Mouse (Mus musculus): ENCODE data around the gene Arih2.
A peak's percentile ranks its signal among the peaks of the same experiment; 100 is the strongest.
"Not testable (repeated sequence)": the region's sequence is repeated elsewhere in the genome, so short reads cannot be mapped to it uniquely, and the experiment has no call there.

The Arih2 gene

DNA sequence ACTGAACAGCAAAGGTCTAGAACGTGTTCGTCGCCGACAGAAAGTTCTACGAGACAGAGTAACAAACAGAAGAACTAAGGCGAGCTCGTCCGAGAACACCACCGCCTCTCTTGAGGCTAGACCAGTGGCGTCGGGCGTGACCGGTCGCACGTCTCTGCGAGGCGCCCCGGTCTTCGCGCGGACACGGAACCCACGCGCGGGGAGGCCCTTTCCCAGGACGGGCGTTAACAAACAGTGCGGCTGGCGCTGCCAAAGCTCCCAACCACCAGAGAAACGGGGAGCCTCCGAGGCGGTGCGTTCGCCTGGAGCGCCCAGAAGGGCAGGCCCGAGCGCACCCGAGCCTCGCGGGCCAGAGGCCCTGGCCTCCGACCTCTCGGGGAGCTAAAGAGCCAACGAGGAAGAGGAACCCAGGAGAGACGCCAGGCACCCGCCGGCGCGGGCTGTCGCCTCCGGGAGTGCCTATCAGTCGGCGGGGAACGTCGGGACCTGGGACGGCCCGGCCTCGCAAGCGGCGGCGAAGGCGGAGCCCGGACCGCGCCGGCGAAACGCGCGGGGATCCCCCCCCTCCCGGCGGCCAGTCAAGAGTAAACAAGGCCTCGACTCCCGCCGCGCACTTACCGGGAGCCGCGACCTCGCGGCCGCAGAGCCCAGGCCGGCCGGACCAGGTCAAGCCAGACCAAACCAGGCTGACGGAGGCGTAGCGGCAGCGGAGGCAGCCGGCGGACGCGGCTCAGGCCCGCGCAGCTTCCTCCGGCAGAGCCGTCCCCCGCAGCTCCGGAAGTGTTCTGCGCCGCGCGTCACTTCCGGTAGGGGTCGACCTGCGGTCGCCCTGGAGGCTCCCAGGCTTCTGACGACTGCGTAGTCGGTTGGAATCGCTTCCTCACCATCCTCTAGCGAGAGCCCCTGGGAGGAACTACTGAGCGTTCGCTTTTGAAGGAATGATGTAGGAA is at the start of gene Arih2:
Arih2 (minus strand) TSS at position 776 of the 950 bp plus-strand sequence.
- DNase-seq, result peak; percentile 94

DNA sequence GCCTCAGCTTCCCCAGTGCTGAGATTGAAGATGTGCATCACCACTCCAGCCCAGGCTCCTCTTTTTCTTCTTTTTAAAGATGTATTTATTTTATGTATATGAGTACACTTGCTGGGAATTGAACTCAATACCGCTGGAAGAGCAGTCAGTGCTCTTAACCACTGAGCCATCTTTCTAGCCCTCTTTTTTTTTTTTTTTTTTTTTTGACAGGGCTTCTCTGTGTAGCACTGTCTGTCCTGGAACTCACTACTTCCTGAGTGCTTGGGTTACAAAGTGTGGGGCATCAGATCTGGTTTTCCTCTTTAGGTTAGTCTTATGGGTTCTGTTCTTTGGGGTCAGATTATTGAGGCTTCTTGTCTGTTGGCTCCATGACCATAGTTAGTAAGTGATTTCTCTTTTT is 45.3 kb upstream of the Arih2 start:
- DNase-seq, result no peak

DNA sequence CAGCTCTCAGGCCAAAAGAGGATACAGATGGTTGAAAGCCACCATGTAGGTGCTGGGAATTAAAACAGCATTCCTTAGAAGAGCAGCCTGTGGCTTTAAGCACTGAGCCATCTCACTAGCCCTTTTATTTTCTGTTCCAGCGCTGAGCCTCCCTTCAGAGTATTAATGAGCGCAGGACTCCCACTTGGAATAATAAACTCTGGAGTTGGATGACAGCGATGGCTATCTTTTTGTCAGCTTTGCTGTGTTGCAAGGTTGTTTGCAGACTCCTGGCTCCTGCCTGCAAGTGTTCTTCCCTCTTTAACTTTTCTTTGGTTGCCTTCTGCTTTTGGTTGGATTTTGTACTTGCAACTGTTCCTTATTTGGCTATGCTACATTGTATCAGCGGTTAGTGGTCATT is 44.8 kb upstream of the Arih2 start:
- DNase-seq, result no peak

DNA sequence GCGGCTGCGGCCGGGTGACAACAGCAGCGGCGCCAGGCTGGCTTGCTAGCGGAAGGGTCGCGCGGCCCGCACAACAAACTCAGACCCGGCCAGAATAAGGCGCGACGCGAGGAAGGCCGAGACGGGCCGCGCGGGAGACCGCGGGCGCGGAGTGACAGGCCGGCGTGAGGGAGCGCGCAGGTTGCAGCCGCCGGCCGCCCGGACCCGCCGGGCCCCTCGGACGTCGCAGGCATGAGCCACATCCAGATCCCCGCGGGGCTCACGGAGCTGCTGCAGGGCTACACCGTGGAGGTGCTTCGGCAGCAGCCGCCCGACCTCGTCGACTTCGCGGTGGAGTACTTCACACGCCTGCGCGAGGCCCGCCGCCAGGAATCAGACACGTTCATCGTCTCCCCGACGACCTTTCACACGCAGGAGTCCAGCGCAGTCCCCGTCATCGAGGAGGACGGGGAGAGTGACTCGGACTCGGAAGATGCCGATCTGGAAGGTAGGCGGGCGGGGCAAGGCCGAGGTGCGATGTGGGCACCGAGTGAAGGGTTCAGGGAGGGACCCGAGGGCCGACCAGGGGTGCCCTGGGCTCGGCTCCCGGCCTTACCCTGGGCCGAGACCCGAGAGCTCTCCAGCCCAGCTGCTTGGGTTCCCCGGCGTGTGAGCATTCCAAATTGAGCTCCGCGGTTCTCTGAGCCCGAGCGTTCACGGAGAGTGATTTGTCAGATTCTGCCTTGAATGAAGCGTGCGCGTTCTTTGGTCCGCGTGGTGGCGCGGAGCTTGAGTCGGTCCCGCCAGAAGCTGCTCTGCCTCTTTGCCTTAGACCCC is 43.2 kb upstream of the Arih2 start:
- peak; percentile 75 for DNase-seq

DNA sequence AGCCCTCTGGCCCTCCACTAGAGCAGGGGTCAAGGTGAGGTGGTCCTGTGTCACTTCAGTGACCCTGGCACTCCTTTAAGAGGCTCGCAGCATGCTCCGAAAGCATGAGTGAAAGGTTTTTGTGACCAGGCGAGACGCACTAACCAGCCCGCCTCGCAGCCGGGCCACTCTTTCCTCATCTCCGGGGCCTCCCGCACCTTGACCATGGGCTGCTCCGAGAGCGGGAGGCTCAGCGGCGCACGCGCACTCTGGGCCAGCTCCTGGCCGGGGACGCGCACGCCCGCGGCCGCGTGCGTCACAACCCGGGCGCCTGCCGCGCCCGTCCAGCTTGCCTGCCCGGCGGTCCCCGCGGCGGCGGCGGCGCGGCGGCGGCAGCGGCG is 42.6 kb upstream of the Arih2 start:
- DNase-seq, result peak; percentile 91

DNA sequence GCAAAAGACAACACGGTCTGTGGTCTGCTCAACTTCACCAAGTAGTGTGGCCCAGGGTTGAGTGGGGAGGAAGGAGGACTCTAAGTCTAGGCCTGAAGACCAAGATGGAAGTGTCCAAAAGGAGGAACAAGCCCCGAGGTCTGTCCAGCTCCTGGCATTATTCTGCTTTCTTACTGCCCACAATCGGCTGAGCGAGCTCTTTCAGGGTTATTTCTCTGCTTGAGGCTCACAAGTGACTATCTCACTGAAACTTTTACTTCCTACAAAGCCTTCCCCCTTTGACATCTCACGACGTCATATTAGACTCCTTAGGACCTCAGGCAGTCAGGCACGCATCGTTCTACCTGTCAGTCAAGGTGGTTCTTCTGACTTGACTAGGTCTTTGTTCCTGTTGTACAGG is 42.2 kb upstream of the Arih2 start:
- no peak for DNase-seq

DNA sequence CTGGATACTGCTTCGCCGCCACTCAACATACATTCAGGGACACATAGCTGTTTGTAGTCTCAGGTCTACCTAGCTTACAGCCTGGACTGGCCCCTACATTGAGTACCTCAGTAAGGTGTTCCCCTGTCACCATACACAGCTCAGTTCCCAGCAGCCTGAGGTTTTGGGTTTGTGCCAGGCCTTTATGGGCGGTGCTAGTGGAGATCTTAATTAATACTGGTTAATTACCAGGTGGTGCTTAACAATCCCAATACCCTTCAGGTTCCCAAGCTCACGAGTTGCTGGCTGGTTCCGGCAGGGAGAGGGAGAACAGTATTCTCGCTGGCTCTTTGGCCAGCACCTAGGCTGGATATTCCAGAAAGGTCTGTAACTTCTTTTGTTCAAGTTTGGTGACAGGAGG is 41.7 kb upstream of the Arih2 start:
- DNase-seq, result no peak

DNA sequence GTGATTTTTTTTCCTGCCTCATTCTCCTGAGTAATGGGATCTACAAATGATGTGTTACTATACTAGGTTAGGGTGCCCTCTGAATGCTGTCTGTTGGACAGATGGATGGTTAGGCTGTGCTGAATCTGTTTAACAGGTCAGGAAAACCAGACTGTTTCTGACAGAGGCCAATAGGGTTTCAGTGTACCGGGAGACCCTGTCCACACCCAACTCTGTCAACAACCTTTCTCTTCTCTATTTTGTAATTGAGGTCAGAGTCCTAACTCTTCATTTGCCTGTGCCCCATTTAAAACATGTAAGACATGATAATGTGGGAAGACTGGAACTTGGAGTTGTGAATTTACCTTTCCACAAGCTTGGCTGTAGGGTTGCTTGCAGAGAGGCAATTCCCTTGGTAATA is 40.8 kb upstream of the Arih2 start:
- no peak for DNase-seq

DNA sequence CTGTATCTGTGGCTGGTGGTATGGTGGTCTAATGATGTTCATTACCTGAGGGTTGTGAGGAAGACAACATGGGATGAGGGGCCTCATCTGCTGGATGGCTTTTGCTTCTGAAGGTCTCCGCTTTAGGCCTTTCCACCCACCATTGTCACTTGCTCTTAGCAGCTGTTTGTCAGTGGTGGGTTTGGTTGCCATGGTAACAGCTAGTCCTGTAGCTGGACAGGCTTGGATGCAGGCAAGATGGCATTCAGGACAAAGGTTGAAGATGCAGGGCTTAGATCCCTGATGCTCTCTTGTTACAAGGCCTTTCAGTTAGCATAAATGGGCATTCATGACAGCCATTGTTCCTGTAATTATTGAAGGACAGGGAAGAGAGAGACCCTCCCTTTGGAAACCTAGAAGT is 39.9 kb upstream of the Arih2 start, which contains the start of gene Prkar2a:
Prkar2a (plus strand) TSS at position 209 of the 400 bp plus-strand sequence.
- DNase-seq, result no peak

DNA sequence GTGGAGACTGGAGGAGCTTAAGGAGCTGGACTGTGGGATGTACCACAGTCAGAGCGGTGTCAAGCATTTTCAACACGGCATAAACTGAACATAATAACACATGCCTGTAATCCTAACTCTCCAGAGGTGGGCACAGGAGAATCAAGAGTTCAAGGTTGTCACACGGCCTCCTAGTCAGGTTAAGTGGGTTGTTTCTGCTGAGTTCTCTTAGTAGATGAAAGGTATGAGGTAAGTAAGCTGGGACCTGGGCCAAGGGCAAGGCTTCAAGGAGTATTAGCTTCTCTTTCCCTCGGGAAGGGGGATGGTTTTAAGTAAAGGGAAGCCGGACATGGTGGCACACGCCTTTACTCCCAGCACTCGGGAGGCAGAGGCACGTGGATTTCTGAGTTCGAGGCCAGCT is 39.3 kb upstream of the Arih2 start:
- DNase-seq, result no peak

DNA sequence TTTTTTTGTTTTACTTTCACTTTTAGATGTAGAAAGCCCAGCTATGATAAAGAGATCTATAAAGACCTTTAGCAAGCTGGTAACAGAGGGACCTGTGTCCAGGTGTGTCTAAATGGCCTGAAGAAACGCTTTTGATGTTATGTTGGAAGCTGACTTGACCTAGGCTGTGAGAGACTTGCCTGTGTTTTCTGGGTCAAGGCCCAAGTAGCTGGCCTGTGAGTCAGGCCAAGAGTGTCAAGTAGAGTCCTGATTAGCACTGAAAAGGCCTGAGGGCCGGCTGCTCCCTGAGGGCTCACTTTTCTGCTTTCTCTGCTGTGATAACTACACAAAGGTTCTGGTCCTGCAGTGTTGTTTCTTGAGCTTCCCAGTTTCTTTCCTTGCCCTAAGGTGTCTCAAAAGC is 38.5 kb upstream of the Arih2 start:
- DNase-seq, result no peak

DNA sequence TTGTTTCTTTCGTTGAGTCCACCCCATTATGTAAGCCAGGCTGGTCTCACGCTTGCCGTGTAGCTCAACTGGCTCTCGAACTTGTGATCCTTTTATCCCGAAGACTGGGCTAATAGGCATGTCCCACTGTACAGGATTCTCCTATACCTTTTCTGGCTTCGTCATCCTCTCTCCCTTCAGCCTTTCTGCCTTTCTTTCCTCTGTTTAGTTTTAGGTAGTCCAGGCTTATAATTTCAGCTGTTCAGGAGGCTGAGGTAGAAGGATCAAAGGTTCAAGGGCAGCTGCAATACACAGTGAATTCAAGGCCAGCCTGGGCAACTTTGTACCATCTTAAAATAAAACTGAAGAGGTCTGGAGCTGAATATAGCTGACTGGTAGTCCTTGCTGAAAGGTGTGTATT is 38.0 kb upstream of the Arih2 start:
- DNase-seq, result no peak

DNA sequence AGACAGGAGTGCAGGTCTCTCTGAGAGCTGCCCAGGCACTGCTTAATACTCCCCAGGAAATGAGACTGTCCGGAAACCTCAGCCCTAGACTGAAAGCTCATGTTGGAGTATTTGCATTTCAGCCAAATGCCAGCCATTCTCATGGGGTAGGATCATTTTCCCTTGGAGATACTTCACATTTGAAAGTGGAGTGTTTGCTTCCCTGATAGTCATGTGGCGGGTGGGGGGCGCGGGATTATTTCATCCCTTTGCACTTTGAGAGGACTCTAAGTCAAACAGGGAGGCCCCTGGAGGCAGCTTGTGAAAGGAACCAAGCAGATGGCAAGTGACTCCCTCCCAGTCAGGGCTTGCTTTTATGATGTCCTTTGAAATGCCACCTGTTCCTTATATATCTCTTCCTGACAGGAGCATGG is 37.3 kb upstream of the Arih2 start:
- no peak for DNase-seq

DNA sequence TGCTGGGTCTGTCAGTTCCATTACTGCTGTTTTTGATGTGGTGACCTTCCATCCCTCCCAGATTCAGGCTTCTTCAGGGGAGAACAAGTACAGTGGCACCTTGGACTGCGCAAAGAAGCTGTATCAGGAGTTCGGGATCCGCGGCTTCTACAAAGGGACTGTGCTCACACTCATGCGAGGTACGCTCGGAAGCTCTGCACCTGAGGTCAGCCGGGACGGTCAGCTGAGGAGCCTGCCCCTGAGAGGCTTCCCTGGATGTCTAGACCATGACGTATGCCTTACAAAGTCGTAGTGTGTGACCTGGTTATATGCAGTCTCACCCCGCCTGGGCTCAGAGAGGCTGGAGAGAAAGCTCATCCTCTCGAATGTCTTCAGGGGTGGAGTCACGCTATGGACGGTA is 30.8 kb upstream of the Arih2 start:
- no peak for DNase-seq

DNA sequence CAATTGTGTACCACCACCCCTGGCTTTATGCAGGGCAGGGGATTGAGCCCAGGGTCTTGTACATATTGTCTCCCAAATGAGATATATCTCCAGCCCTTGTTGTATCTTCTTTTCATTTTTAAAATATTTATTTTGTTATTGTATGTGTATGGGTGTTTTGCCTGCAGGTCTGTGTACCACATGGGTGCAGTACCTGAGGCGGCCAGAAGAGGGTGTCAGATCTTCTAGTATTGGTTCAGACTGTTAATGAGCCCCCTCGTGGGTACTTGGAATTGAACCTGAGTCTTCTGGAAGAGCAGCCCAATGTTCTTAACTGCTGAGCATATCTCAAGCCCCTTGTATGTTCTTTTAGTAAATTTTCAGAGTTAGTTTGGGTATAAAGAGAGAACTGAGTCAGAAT is 24.0 kb upstream of the Arih2 start:
- DNase-seq, result no peak

DNA sequence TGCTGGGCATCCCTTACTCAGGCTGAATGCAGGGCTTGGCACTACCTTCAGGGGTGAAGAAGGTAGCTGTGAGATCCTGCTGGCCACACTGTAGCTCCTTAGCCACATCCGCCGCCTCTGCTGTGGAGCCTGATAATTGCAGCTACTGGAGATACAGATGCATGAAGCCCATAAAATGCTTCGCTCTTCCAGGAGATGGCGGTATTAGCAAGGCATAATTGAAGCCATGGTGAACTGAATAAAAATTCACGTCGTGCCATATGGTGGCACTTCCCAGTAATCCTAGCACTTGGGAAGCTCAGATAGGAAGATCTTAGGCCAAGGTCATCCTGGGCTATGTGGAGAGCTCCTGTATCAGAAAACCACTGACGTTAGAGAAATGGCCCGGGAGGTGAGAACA is 20.7 kb upstream of the Arih2 start:
- DNase-seq, result no peak

DNA sequence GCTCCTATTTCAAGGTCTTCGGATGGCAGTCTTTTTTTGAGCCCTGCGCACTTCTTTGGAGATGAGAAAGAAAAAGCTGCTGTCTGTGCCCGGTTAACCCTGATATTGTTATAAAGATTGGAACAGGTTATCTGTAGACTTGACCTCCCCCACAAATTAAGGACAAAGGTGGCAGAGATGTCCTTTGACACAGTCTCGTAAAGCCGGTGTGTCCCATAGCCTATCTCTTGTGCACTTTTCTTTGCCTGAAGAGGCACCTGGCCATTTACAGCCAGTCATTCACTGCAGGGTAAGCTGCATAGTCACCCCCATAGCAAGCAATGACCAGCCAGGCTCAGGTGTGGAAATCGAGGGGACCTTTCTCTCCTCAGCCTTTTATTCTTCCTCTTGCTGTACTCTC is 13.5 kb upstream of the Arih2 start:
- DNase-seq, result no peak

DNA sequence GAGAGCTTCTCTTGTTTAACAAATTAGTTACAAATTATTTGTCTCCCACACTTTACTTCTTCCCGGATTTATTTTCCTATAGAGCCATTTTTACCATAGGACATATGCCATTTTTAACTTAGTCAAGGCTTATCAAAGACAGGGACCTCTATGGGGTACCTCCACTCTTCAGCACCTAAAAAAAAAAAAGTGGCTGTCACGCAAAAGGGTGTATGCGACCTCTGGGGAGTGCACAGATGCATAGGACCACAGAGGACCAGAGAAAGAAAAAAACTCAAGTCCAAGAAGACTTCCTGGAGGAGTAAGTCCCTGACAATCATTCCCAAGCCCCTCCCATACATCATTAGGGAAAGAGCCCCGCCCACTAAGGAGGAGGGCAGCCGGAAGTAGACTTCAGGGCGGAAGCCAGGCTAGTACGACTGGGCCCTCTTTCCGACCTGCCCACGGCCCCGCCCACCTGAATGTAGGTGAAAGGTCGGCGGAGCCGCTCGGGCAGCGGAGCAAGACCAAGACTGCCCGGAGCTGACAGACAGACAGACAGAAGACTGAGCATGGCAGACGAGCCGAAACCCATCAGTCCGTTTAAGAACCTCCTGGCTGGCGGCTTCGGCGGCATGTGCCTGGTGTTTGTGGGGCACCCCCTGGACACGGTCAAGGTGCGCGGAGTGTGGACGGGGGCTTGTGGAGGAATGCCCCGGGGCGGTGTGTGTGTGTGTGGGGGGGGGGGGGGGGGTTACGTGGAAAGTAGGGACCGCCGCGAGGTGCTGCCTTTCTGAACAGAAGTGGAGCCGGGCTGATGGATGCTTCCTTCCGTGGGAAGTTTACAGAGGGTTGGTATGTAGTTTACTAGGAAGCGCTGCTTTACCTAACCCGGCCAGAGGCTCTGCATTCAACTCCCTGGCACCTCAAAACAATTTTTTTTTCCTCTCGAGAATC is 12.8 kb upstream of the Arih2 start, which contains the start of gene Slc25a20:
Slc25a20 (plus strand) TSS at position 412 of the 936 bp plus-strand sequence.
- peak; percentile 63 for DNase-seq

DNA sequence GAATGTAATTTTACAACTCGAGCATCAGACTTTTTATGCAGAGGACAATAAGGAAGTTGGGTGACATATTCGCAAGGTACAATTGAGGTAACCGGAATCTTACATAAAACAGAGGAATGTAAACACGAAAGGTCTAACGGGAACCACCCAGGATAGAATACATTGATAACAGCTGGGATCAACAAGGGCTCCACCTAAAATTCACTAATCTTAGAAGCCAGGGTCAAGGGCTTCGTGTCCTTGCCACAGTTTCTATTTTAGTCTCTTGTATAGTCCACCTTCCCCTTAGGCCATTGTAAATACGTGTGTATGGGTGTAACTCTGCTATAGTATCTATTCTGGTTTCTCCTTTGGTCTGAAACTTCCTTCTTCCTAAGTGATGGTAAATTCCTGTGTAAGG is 6.7 kb upstream of the Arih2 start:
- not testable (repeated sequence) for DNase-seq

DNA sequence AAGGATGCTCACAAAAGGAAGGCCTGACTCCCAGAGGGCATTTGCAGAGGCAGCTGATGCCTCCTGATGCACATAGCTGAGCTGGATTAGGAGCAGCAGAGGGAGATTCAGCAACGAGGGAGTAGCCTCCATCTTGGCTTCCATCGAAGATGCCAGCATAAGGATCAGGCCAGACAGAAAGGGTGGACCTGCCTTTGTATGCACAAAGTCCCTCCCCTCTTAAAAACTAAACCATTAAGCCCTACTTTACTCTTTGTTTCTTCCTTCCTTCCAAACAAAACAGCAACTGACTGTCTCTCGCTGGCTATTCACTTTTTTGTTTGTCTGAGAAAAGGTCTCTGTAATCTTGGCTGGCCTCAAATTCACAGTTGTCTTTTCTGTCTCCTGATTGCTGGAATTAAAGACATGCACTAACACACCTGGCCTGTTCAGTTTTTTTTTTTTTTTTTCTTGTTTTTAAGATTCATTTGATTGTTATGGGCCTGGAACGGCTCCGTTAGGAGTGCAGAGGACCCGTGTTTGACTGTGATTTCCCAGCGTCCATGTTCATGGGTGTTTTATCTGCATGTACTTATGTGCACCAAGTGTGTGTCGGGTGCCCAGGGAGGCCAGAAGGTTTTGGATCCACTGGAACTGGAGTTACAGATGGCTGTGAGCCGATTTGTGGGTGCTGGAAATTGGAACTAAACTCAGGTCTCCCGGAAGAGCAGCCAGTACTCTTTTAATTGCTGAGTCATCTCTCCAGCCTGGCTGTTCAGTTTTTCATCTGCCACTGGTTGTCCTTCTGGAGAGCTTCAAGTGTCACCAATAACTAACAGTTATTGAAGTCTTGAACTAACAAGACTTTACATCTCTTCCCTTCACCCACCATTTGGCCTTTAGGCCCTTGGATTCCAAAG is 5.6 kb upstream of the Arih2 start:
- no peak for DNase-seq

DNA sequence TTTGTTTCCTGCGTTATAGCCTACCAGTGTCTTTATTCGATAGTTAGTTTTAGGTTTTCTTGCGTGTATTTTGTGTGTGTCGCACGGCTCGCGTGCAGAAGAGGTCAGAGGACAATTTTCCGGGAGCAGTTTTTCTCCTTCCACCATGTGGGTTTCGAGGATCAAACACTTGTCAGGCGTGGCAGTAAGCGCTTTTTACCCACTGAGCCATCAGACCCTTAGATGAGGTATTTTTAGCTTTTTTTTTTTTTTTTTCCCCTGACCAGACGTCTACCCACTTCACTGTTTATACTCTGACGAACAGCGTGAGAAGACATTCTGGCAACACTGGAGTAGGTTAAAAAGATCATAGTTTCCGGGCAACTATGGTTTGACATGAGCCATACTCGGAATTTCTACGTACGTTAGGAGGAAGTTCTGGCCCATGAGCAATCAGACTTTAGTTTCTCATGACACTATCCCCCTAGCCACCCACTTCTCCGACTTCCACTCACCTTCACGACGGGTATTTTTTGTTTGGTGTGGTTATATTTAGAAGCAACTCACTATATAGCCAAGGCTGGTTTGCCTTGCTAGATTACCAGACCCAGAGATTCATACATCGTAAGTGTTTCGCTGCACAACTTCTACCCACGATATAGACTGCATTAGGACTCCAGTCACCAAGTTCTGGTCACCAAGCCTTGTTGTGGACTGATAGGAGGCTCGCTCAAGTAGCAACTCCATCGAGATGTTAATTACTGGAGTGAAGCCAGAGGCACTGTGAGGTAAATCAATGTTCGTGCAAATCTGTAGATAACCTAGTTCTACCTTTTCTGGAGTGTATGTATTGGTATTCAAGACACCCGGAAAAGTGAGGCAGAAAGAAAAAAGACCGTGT is 615 bp upstream of the Arih2 start:
- no peak for DNase-seq
